Mouse (Mus musculus) liver, embryonic 14.5 days (tissue): ENCODE data around the gene Cox8b.

ENCODE experiments used
- CTCF ChIP-seq: IDR thresholded peaks from 2 replicates; pipeline ENCODE4 v1.5.1; 2016; ENCODE audit warnings: antibody characterized with exemption, low read depth, control low read depth
- EP300 ChIP-seq: IDR thresholded peaks from 2 replicates; pipeline ENCODE4 v1.6.1; 2016; ENCODE audit warnings: antibody characterized with exemption, low read depth

DNA sequence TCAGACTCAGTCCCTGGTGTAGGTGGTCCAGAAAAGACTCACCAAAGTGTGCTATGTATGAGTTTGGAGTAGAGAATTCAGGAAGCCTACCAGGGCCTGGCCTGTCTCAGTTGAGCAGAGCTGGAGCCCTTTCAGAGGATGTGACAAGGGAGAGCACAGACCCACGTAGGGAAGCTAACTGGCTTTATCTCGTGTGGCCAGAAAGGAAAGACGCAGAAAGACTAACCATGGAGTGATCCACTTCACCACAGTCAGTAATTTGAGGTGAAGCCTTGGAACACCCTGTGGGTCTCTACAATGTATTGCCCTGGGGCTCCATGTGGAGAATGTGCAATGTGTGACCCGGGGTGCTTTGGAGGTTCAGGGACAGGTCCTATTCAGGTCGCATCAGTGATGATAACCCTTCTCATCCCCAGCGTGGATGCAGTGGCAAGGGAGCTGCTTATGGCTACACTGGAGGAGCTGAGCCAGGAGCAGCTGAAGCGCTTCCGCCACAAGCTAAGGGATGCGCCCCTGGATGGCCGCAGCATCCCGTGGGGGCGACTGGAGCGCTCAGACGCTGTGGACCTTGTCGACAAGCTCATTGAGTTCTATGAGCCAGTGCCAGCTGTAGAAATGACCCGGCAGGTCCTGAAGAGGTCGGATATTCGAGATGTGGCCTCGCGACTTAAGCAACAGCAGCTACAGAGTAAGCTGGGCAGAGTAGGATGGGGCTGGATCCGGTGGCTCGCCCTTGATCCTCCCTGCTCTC, 21.2 kb upstream of the Cox8b start:
- TF ChIP-seq EP300: no peak
- TF ChIP-seq CTCF: no peak
